Mouse (Mus musculus): ENCODE measurements around the gene Slc38a8. TPM values are rescaled to one million over a fixed set of nuclear protein-coding genes. Genes with fewer than 3 reads are reported as not detected.

Gene Slc38a8
- polyA plus RNA-seq, 1 experiment from 2014 or later: 0.08 TPM

DNA sequence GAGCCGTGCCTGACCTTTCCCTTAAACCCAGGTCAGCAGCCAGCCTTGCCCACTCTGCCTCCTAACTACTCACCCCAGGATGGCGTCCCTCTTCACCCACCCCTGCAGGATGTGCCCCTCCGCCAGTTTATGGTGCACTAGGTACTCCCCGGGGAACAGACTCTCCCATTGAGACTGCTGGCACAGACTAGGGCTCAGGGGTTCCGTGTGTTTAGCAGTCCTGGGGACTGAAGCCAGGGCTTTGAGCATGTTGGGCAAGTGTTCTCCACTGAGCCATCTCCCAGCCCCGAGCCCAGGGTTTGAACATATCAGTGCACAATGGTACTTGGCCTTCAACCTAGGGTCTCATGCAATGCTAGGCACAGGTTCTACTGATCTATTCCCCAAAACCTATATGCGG lies 66.0 kb downstream of the Slc38a8 start:
- Histone ChIP-seq H3K4me3 (no peak overlapping the region), H3K27ac (no peak overlapping the region), H3K4me1 (peaks cover 16% of the 10 kb centered on the region), H3K4me2 (replicated peaks) (no peak overlapping the region), H3K9me3 (replicated peaks) (no peaks in the 10 kb centered on the region), H3K36me3 (no peaks in the 10 kb centered on the region), H3K27me3 (no peaks in the 10 kb centered on the region), H3K9ac (no peak overlapping the region)
- 87% methylated on average over 7 of the region's 7 CpGs for WGBS
- no peak for ATAC-seq (ENCODE audit: low FRiP score)

- Histone ChIP-seq H3K27ac (no peak overlapping the region), H3K36me3 (no peaks in the 10 kb centered on the region), H3K4me2 (replicated peaks) (no peak overlapping the region), H3K4me3 (no peak overlapping the region), H3K4me1 (peaks cover 10% of the 10 kb centered on the region), H3K27me3 (no peaks in the 10 kb centered on the region), H3K9me3 (replicated peaks) (no peaks in the 10 kb centered on the region), H3K9ac (no peak overlapping the region)
- WGBS: 80% methylated on average over 6 of the region's 6 CpGs
- ATAC-seq (ENCODE audit: low FRiP score): no peak
These were observed 66.9 kb downstream of the Slc38a8 start for GRCm38 (mm10) chr8:119434569-119434968.

GRCm38 (mm10) chr8:119433582-119434174 lies 67.8 kb downstream of the Slc38a8 start, which contains the start of gene Osgin1:
Gene Osgin1 (plus strand): TSS chr8:119434124.
- H3K36me3 ChIP-seq: no peaks in the 10 kb centered on the region
- no peak within 1 kb of the TSS for H3K27ac ChIP-seq
- H3K9ac ChIP-seq: no peak within 1 kb of the TSS
- no peak within 1 kb of the TSS for H3K4me2 ChIP-seq (replicated peaks)
- peaks cover 10% of the 10 kb centered on the region for H3K4me1 ChIP-seq
- no peak for ATAC-seq (ENCODE audit: low FRiP score)
- H3K9me3 ChIP-seq (replicated peaks): no peaks in the 10 kb centered on the region
- no peaks in the 10 kb centered on the region for H3K27me3 ChIP-seq
- 88% methylated on average over 13 of the region's 13 CpGs for WGBS
- H3K4me3 ChIP-seq: no peak within 1 kb of the TSS

GRCm38 (mm10) chr8:119432372-119432771 lies 69.1 kb downstream of the Slc38a8 start:
- H3K4me2 ChIP-seq (replicated peaks): no peak overlapping the region
- no peak overlapping the region for H3K4me3 ChIP-seq
- H3K27ac ChIP-seq: no peak overlapping the region
- peaks cover 12% of the 10 kb centered on the region for H3K4me1 ChIP-seq
- H3K27me3 ChIP-seq: no peaks in the 10 kb centered on the region
- WGBS: 45% methylated on average over 3 of the region's 3 CpGs
- no peaks in the 10 kb centered on the region for H3K9me3 ChIP-seq (replicated peaks)
- no peak overlapping the region for H3K9ac ChIP-seq
- no peaks in the 10 kb centered on the region for H3K36me3 ChIP-seq
- ATAC-seq (ENCODE audit: low FRiP score): no peak

- Histone ChIP-seq H3K4me3 (no peak overlapping the region), H3K27me3 (no peaks in the 10 kb centered on the region), H3K9me3 (replicated peaks) (no peaks in the 10 kb centered on the region), H3K4me2 (replicated peaks) (no peak overlapping the region), H3K36me3 (no peaks in the 10 kb centered on the region), H3K27ac (no peak overlapping the region), H3K4me1 (0 out of 2 replicates have a peak, but pooled peaks cover 2% of the 10 kb centered on the region), H3K9ac (no peak overlapping the region)
- 90% methylated on average over 7 of the region's 7 CpGs for WGBS
- no peak for ATAC-seq (ENCODE audit: low FRiP score)
These were observed 70.8 kb downstream of the Slc38a8 start for GRCm38 (mm10) chr8:119430690-119431089.

DNA sequence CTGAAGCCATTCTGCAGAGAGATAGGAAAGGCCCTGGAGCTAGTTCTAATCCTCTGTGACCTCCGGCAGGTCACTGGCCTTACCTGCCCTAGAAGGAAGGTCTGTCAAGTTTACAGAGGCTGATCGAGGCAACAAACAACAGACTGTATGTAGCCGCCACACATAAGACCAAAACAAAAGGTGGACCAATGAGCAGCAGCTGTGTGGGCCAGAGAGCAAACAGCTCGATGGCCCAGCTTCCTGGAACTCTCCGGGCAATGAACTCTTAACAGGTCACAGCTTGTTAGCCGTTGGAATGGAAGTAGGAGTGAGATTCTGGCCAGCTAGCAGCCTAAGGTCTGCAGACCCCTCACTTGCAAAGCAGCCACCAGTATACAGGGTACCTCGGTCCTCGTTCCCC lies 71.2 kb downstream of the Slc38a8 start:
- H3K36me3 ChIP-seq: no peaks in the 10 kb centered on the region
- 79% methylated on average over 8 of the region's 8 CpGs for WGBS
- ATAC-seq (ENCODE audit: low FRiP score): no peak
- no peak overlapping the region for H3K4me2 ChIP-seq (replicated peaks)
- 0 out of 2 replicates have a peak, but pooled peaks cover 2% of the 10 kb centered on the region for H3K4me1 ChIP-seq
- no peak overlapping the region for H3K4me3 ChIP-seq
- H3K9ac ChIP-seq: no peak overlapping the region
- H3K27me3 ChIP-seq: no peaks in the 10 kb centered on the region
- H3K27ac ChIP-seq: no peak overlapping the region
- no peaks in the 10 kb centered on the region for H3K9me3 ChIP-seq (replicated peaks)

Other genes starting within 250 kb of the Slc38a8 start
- 402 and 404 TPM in 2 replicates for gene Hsbp1, start 157.2 kb downstream of the Slc38a8 start, polyA plus RNA-seq (2016; fragmentation: Nextera tagmentation; extraction: Ambion mirVana)
- 15.2 and 16.7 TPM in 2 replicates for gene Mlycd, start 106.8 kb downstream of the Slc38a8 start, polyA plus RNA-seq (2016; fragmentation: Nextera tagmentation; extraction: Ambion mirVana)
- gene Osgin1, start 67.6 kb downstream of the Slc38a8 start, polyA plus RNA-seq (2016; fragmentation: Nextera tagmentation; extraction: Ambion mirVana): 0.12 and 0.14 TPM in 2 replicates
- gene Necab2, start 55.0 kb downstream of the Slc38a8 start, polyA plus RNA-seq (2016; fragmentation: Nextera tagmentation; extraction: Ambion mirVana): 18.3 and 23.7 TPM in 2 replicates
- 103 and 110 TPM in 2 replicates for gene Mbtps1, start 57.0 kb upstream of the Slc38a8 start, polyA plus RNA-seq (2016; fragmentation: Nextera tagmentation; extraction: Ambion mirVana)
- 85.3 and 91.1 TPM in 2 replicates for gene Hsdl1, start 73.5 kb upstream of the Slc38a8 start, polyA plus RNA-seq (2016; fragmentation: Nextera tagmentation; extraction: Ambion mirVana)
- gene Dnaaf1, start 73.5 kb upstream of the Slc38a8 start, polyA plus RNA-seq (2016; fragmentation: Nextera tagmentation; extraction: Ambion mirVana): 0.61 TPM in 2 replicates
- 13.2 and 14.9 TPM in 2 replicates for gene Taf1c, start 103.5 kb upstream of the Slc38a8 start, polyA plus RNA-seq (2016; fragmentation: Nextera tagmentation; extraction: Ambion mirVana)
- gene Adad2, start 111.0 kb upstream of the Slc38a8 start, polyA plus RNA-seq (2016; fragmentation: Nextera tagmentation; extraction: Ambion mirVana): 0.18 TPM in 1 of 2 replicates, not detected in the other
- gene Kcng4, start 134.0 kb upstream of the Slc38a8 start, polyA plus RNA-seq (2016; fragmentation: Nextera tagmentation; extraction: Ambion mirVana): 0.22 TPM in 1 of 2 replicates, not detected in the other
- 1.8 and 2.5 TPM in 2 replicates for gene Wfdc1, start 164.7 kb upstream of the Slc38a8 start, polyA plus RNA-seq (2016; fragmentation: Nextera tagmentation; extraction: Ambion mirVana)
- 0.77 and 0.88 TPM in 2 replicates for gene Atp2c2, start 198.3 kb upstream of the Slc38a8 start, polyA plus RNA-seq (2016; fragmentation: Nextera tagmentation; extraction: Ambion mirVana)

Data from hindbrain, embryonic 12.5 days (tissue).